Comparison of ENCODE assay signal across 21 mouse cellular contexts in genomic region chr4:63785466-63785865, GRCm38 (mm10). TPM values are rescaled to one million over a fixed set of nuclear protein-coding genes. Genes with fewer than 3 reads are reported as not detected.
"Had no signal": no experiment of that assay in that cellular context is flagged by ENCODE, and none has a peak within 500 bp of the region (broad histone marks: within the 10 kb centered on the region; RNA-seq: fewer than 3 reads in every experiment).

No protein-coding gene starts in this region.

- H3K4me3 ChIP-seq: kidney, embryonic 15.5 days; limb, embryonic 10.5 days; limb, embryonic 13.5 days; liver, embryonic 12.5 days; liver, embryonic 15.5 days; lung, embryonic 15.5 days; neural tube, embryonic 12.5 days; neural tube, embryonic 15.5 days had no signal

- H3K4me2 ChIP-seq: kidney, embryonic 15.5 days; limb, embryonic 13.5 days; liver, embryonic 12.5 days; liver, embryonic 15.5 days; lung, embryonic 15.5 days; midbrain, embryonic 11.5 days; neural tube, embryonic 12.5 days; neural tube, embryonic 15.5 days had no signal

- H3K27me3 ChIP-seq: kidney, embryonic 15.5 days; limb, embryonic 13.5 days; liver, embryonic 12.5 days; liver, embryonic 15.5 days; lung, embryonic 15.5 days; neural tube, embryonic 12.5 days; neural tube, embryonic 15.5 days had no signal

- H3K27ac ChIP-seq: limb, embryonic 10.5 days; limb, embryonic 13.5 days; liver, embryonic 12.5 days; liver, embryonic 15.5 days; lung, embryonic 15.5 days; neural tube, embryonic 12.5 days; neural tube, embryonic 15.5 days; stomach, postnatal 0 days had no signal

- H3K36me3 ChIP-seq: kidney, embryonic 15.5 days; limb, embryonic 10.5 days; limb, embryonic 13.5 days; liver, embryonic 12.5 days; liver, embryonic 15.5 days; lung, embryonic 15.5 days; neural tube, embryonic 12.5 days; neural tube, embryonic 15.5 days had no signal

- H3K9me3 ChIP-seq: kidney, embryonic 15.5 days; limb, embryonic 10.5 days; limb, embryonic 13.5 days; liver, embryonic 12.5 days; liver, embryonic 15.5 days; lung, embryonic 15.5 days; neural tube, embryonic 12.5 days; neural tube, embryonic 15.5 days had no signal

- DNase-seq: kidney, adult 2 months; kidney, postnatal 14 days; kidney, postnatal 4 days; liver; midbrain, embryonic 14.5 days; right cerebral cortex, adult 18-20 months; right cerebral cortex, postnatal 14 days; right cerebral cortex, postnatal 4 days; thymus, postnatal 25 days had no signal

- H3K9ac ChIP-seq: kidney, embryonic 15.5 days; limb, embryonic 13.5 days; liver, embryonic 12.5 days; liver, embryonic 15.5 days; lung, embryonic 15.5 days; neural tube, embryonic 12.5 days; neural tube, embryonic 15.5 days had no signal

- H3K4me1 ChIP-seq: limb, embryonic 10.5 days; limb, embryonic 13.5 days; liver, embryonic 12.5 days; liver, embryonic 15.5 days; neural tube, embryonic 12.5 days; neural tube, embryonic 15.5 days had no signal

- ATAC-seq: intestine, postnatal 0 days; liver, embryonic 12.5 days had no signal

RNA-seq across cellular contexts. Expression of gene Tnfsf15, which starts 40.6 kb away (rescaled TPM):
- polyA plus RNA-seq: limb, embryonic 10.5 days; liver, embryonic 12.5 days; midbrain, embryonic 11.5 days; midbrain, embryonic 14.5 days; midbrain, postnatal 0 days; neural tube, embryonic 15.5 days had no signal
